Mouse (Mus musculus): ENCODE measurements around the gene Celf5.
A peak's percentile ranks its signal among the peaks of the same experiment; 100 is the strongest.

The Celf5 gene

GRCm38 (mm10) chr10:81414682-81415081 is 67.8 kb downstream of the Celf5 start:
- DNase-seq (ENCODE audit: low spot score in 2 of 2): no peak

GRCm38 (mm10) chr10:81413310-81414261 is 68.9 kb downstream of the Celf5 start:
- peak; percentile 83 to 89 for DNase-seq (ENCODE audit: low spot score in 2 of 2)

GRCm38 (mm10) chr10:81412586-81413309 is 69.8 kb downstream of the Celf5 start:
- DNase-seq (ENCODE audit: low spot score in 2 of 2): no peak

GRCm38 (mm10) chr10:81411471-81412400 is 70.8 kb downstream of the Celf5 start:
- DNase-seq (ENCODE audit: low spot score in 2 of 2): peak; percentile 80 to 82

GRCm38 (mm10) chr10:81410981-81411380 is 71.5 kb downstream of the Celf5 start:
- no peak for DNase-seq (ENCODE audit: low spot score in 2 of 2)

GRCm38 (mm10) chr10:81410350-81410749 is 72.2 kb downstream of the Celf5 start:
- DNase-seq (ENCODE audit: low spot score in 2 of 2): no peak

GRCm38 (mm10) chr10:81409330-81409729 is 73.2 kb downstream of the Celf5 start:
- DNase-seq (ENCODE audit: low spot score in 2 of 2): no peak

All from urinary bladder, postnatal 4 days (tissue).